Mouse (Mus musculus) lung, postnatal 0 days (tissue): ENCODE measurements around the gene Glis1.

ENCODE experiments used
- CTCF ChIP-seq: IDR thresholded peaks from 2 replicates; pipeline ENCODE4 v1.5.1; 2016; ENCODE audit warnings: antibody characterized with exemption, mild to moderate bottlenecking
- EP300 ChIP-seq: IDR thresholded peaks from 2 replicates; pipeline ENCODE4 v1.6.1; 2016; ENCODE audit warnings: antibody characterized with exemption, mild to moderate bottlenecking, control low read depth

DNA sequence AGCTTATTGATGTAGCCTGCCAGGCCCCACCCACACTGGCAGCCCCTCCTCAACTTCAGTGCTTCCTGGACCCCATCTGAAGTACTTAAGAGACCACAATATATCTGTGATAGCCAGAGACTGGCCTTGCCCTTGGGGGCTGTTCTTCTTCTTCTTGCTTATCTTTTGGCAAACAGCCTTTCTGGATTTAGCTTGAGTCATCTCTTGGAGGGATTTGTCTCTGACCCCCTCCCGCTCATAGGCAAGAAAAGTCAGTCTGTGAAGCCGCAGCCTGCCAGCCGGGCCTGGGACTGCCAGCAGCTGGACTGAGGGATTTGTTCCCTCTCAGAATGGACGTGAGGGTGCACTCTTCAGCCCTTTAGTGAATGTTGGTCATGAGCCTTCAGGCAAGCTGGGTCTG lies 107.4 kb downstream of the Glis1 start:
- TF ChIP-seq CTCF = no peak
- no peak for TF ChIP-seq EP300
